Mouse (Mus musculus): ENCODE measurements around the gene Clec3a. TPM values are rescaled to one million over a fixed set of nuclear protein-coding genes. Genes with fewer than 3 reads are reported as not detected.

Gene Clec3a
- polyA plus RNA-seq, 1 experiment from 2014 or later: not detected

DNA sequence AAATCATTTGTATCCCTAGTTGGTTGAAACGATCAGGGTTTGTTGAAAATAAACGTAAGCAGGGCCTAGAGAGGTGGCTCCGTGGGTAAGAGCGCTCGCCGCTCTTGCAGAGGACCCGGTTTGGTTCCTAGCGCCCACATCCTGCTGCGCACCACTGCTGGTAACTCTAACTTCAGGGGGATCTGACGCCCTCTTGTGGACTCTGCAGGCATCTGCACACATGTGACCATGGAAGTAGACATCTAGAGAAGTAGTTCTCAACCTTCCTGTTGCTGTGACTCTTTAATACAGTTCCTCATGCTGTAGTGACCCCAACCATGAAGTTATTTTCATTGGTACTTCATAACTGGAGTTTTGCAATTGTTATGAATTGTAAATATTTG is 51.3 kb downstream of the Clec3a start:
- Histone ChIP-seq H3K36me3 (ENCODE audit: control insufficient read depth, insufficient read depth, low read length) (no peaks in the 10 kb centered on the region), H3K9ac (ENCODE audit: low read length) (no peak overlapping the region), H3K27ac (ENCODE audit: low read depth, low read length) (0 out of 2 replicates have a peak overlapping the region, but pooled peaks have one; percentile 15), H3K4me3 (ENCODE audit: low read depth, low read length) (no peak overlapping the region), H3K4me1 (ENCODE audit: control insufficient read depth, insufficient read depth, low read length) (no peaks in the 10 kb centered on the region), H3K9me3 (replicated peaks; ENCODE audit: control insufficient read depth, low read length) (no peaks in the 10 kb centered on the region), H3K27me3 (replicated peaks; ENCODE audit: control insufficient read depth, insufficient read depth, low read length) (no peaks in the 10 kb centered on the region), H3K4me2 (ENCODE audit: low read length) (no peak overlapping the region)
- WGBS: 89% methylated on average over 10 of the region's 10 CpGs
- DNase-seq (ENCODE audit: low spot score) (no peak), ATAC-seq (no peak; the same call in 1 of the 2 replicates)

DNA sequence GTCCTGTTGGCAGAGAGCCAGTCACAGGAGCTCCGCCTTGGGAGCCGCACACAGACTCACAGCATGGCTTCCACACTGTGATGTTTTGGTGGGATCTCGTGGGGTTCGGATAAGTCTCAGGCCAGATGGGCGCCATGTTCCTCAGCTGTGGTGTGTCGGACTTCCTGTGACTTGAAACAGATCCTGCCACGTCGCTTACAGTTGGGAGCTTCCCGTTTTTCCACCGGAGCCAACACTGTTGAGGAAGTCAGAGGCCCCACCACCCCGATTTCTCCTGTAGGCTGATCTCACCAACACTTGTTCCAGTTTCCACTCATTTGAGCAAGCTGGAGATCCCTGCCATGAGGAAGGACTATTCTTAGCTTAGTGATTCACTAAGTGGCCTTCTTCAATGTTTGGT is 55.7 kb downstream of the Clec3a start:
- ATAC-seq (no peak), DNase-seq (ENCODE audit: low spot score) (no peak)
- no peak overlapping the region for H3K4me2 ChIP-seq (ENCODE audit: low read length)
- no peak overlapping the region for H3K4me3 ChIP-seq (ENCODE audit: low read depth, low read length)
- no peak overlapping the region for H3K27ac ChIP-seq (ENCODE audit: low read depth, low read length)
- WGBS: 90% methylated on average over 11 of the region's 11 CpGs
- no peaks in the 10 kb centered on the region for H3K27me3 ChIP-seq (replicated peaks; ENCODE audit: control insufficient read depth, insufficient read depth, low read length)
- no peaks in the 10 kb centered on the region for H3K4me1 ChIP-seq (ENCODE audit: control insufficient read depth, insufficient read depth, low read length)
- H3K36me3 ChIP-seq (ENCODE audit: control insufficient read depth, insufficient read depth, low read length): no peaks in the 10 kb centered on the region
- no peak overlapping the region for H3K9ac ChIP-seq (ENCODE audit: low read length)
- H3K9me3 ChIP-seq (replicated peaks; ENCODE audit: control insufficient read depth, low read length): no peaks in the 10 kb centered on the region

Other genes with a start within 250 kb of the Clec3a start
- 29.7 and 32.2 TPM in 2 replicates for gene Vat1l, start 212.5 kb upstream of the Clec3a start, polyA plus RNA-seq (2014; fragmentation: Nextera tagmentation; extraction: Ambion mirVana)
- 8.9 and 9.3 TPM in 2 replicates for gene Wwox, start 21.6 kb downstream of the Clec3a start, polyA plus RNA-seq (2014; fragmentation: Nextera tagmentation; extraction: Ambion mirVana)